ENCODE assay signal across 31 mouse cellular contexts in the genomic region with DNA sequence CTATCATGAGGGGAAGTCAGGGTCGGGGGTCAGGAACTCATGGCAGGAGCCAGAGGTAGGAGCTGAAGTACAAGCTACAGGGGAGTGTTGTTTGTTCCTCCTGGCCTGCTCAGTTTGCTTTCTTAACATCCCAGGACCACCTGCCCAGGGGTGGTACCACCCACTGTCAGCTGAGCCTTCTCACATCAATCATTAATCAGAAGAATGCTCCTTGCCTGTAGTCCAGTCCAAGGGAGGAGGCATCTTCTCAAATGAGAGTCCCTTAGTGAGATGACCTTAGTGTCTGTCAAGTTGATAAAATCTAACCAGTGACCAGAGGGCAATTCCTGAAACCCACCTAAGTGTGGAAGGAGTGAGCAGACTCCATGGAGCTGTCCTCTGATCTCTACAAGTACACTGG.
"Had no signal": no experiment of that assay in that cellular context is flagged by ENCODE, and none has a peak within 500 bp of the region (broad histone marks: within the 10 kb centered on the region; RNA-seq: fewer than 3 reads in every experiment).

No protein-coding gene starts in this region.

- H3K4me1 ChIP-seq: limb, embryonic 10.5 days; limb, embryonic 12.5 days; limb, embryonic 13.5 days; limb, embryonic 15.5 days; liver, embryonic 12.5 days; liver, embryonic 13.5 days; liver, embryonic 15.5 days; lung, embryonic 15.5 days; megakaryocyte, embryonic 14.5 days; midbrain, embryonic 10.5 days; midbrain, embryonic 12.5 days; midbrain, embryonic 13.5 days; midbrain, embryonic 15.5 days; neural tube, embryonic 12.5 days had no signal

- ATAC-seq: liver, embryonic 12.5 days; liver, postnatal 0 days; lung, postnatal 0 days; midbrain, embryonic 13.5 days; midbrain, embryonic 15.5 days; midbrain, embryonic 16.5 days had no signal

- H3K9me3 ChIP-seq: limb, embryonic 10.5 days; limb, embryonic 12.5 days; limb, embryonic 13.5 days; limb, embryonic 15.5 days; liver, embryonic 12.5 days; liver, embryonic 13.5 days; liver, embryonic 15.5 days; lung, embryonic 15.5 days; megakaryocyte, embryonic 14.5 days; midbrain, embryonic 10.5 days; midbrain, embryonic 12.5 days; midbrain, embryonic 13.5 days; midbrain, embryonic 15.5 days; neural tube, embryonic 12.5 days had no signal

- H3K9ac ChIP-seq: limb, embryonic 12.5 days; limb, embryonic 13.5 days; limb, embryonic 15.5 days; liver, embryonic 12.5 days; liver, embryonic 13.5 days; liver, embryonic 14.5 days; liver, embryonic 15.5 days; liver, postnatal 0 days; lung, embryonic 14.5 days; lung, embryonic 15.5 days; midbrain, embryonic 12.5 days; midbrain, embryonic 13.5 days; midbrain, embryonic 15.5 days; neural tube, embryonic 12.5 days had no signal

- H3K27me3 ChIP-seq: limb, embryonic 12.5 days; limb, embryonic 13.5 days; limb, embryonic 15.5 days; liver, embryonic 12.5 days; liver, embryonic 13.5 days; liver, embryonic 15.5 days; lung, embryonic 15.5 days; midbrain, embryonic 12.5 days; midbrain, embryonic 13.5 days; midbrain, embryonic 15.5 days; neural tube, embryonic 12.5 days had no signal

- H3K27ac ChIP-seq: limb, embryonic 10.5 days; limb, embryonic 12.5 days; limb, embryonic 13.5 days; limb, embryonic 15.5 days; liver, embryonic 12.5 days; liver, embryonic 13.5 days; liver, embryonic 14.5 days; liver, embryonic 15.5 days; lung, embryonic 15.5 days; macrophage; midbrain, embryonic 10.5 days; midbrain, embryonic 12.5 days; midbrain, embryonic 13.5 days; midbrain, embryonic 15.5 days; neural tube, embryonic 12.5 days had no signal

- H3K4me3 ChIP-seq: limb, embryonic 10.5 days; limb, embryonic 12.5 days; limb, embryonic 13.5 days; limb, embryonic 15.5 days; liver, embryonic 12.5 days; liver, embryonic 13.5 days; liver, embryonic 15.5 days; lung, embryonic 15.5 days; megakaryocyte, embryonic 14.5 days; midbrain, embryonic 10.5 days; midbrain, embryonic 12.5 days; midbrain, embryonic 13.5 days; midbrain, embryonic 15.5 days; myocyte; neural tube, embryonic 12.5 days had no signal

- H3K4me2 ChIP-seq: limb, embryonic 12.5 days; limb, embryonic 13.5 days; limb, embryonic 15.5 days; liver, embryonic 11.5 days; liver, embryonic 12.5 days; liver, embryonic 13.5 days; liver, embryonic 15.5 days; lung, embryonic 14.5 days; lung, embryonic 15.5 days; midbrain, embryonic 11.5 days; midbrain, embryonic 12.5 days; midbrain, embryonic 13.5 days; midbrain, embryonic 15.5 days; neural tube, embryonic 12.5 days had no signal

- H3K36me3 ChIP-seq: liver, embryonic 15.5 days; midbrain, embryonic 12.5 days; midbrain, embryonic 13.5 days; midbrain, embryonic 15.5 days; neural tube, embryonic 12.5 days had no signal

- DNase-seq: left cerebral cortex, postnatal 4 days; liver, embryonic 13.5 days; liver, postnatal 0 days; lung, adult 18-20 months; lung, adult 2 months; lung, embryonic 14.5 days; lung, postnatal 10 days; lung, postnatal 14 days; lung, postnatal 36 days; lung, postnatal 4 days; midbrain, embryonic 14.5 days had no signal
